Mouse (Mus musculus): Measurements from ENCODE around the gene Itprip. TPM values are rescaled to one million over a fixed set of nuclear protein-coding genes. Genes with fewer than 3 reads are reported as not detected.

Itprip gene
- 3.8 and 4.4 TPM in 2 replicates for polyA plus RNA-seq (2014; fragmentation: Nextera tagmentation; extraction: Ambion mirVana)

- peak within 1 kb of the TSS; percentile 72 for H3K4me3 ChIP-seq (ENCODE audit: low read depth, low read length)
- H3K4me2 ChIP-seq (ENCODE audit: low read depth, low read length) = peak within 1 kb of the TSS; percentile 57
- H3K36me3 ChIP-seq (ENCODE audit: control insufficient read depth, insufficient read depth, low read length) = no peaks in the 10 kb centered on the region
- WGBS = under 1% methylated on average over 48 of the region's 48 CpGs
- peak within 1 kb of the TSS; percentile 64 for H3K9ac ChIP-seq (replicated peaks; ENCODE audit: low read depth, low read length)
- H3K27ac ChIP-seq (ENCODE audit: low read depth, low read length) = peak within 1 kb of the TSS; percentile 76
- peak; percentile 82 for ATAC-seq (ENCODE audit: low read depth)
- H3K9me3 ChIP-seq (ENCODE audit: control insufficient read depth, low read length) = no peaks in the 10 kb centered on the region
- no peaks in the 10 kb centered on the region for H3K27me3 ChIP-seq (ENCODE audit: control insufficient read depth, insufficient read depth, low read length)
- H3K4me1 ChIP-seq (ENCODE audit: control insufficient read depth, insufficient read depth, low read length) = peaks cover 11% of the 10 kb centered on the region
Measured at GRCm38 (mm10) chr19:47919126-47919965, at the start of gene Itprip, which contains the start of gene Cfap43. Itprip (minus strand) TSS chr19:47919299. Cfap43 (minus strand) TSS chr19:47919287.

- no peak for ATAC-seq (ENCODE audit: low read depth)
- 50% methylated on average over 13 of the region's 13 CpGs for WGBS
Measured at GRCm38 (mm10) chr19:47958181-47958580, 39.1 kb upstream of the Itprip start.

GRCm38 (mm10) chr19:47953169-47953568 lies 34.1 kb upstream of the Itprip start:
- H3K4me1 ChIP-seq (ENCODE audit: control insufficient read depth, insufficient read depth, low read length) = no peaks in the 10 kb centered on the region
- no peak for ATAC-seq (ENCODE audit: low read depth)
- no peak overlapping the region for H3K9ac ChIP-seq (replicated peaks; ENCODE audit: low read depth, low read length)
- no peaks in the 10 kb centered on the region for H3K36me3 ChIP-seq (ENCODE audit: control insufficient read depth, insufficient read depth, low read length)
- no peaks in the 10 kb centered on the region for H3K9me3 ChIP-seq (ENCODE audit: control insufficient read depth, low read length)
- H3K27ac ChIP-seq (ENCODE audit: low read depth, low read length) = no peak overlapping the region
- WGBS = 49% methylated on average over 9 of the region's 9 CpGs
- no peaks in the 10 kb centered on the region for H3K27me3 ChIP-seq (ENCODE audit: control insufficient read depth, insufficient read depth, low read length)
- no peak overlapping the region for H3K4me3 ChIP-seq (ENCODE audit: low read depth, low read length)
- H3K4me2 ChIP-seq (ENCODE audit: low read depth, low read length) = no peak overlapping the region

More at GRCm38 (mm10) chr19:47958181-47958580, 39.1 kb upstream of the Itprip start:
- Histone ChIP-seq H3K9me3 (ENCODE audit: control insufficient read depth, low read length) (no peaks in the 10 kb centered on the region), H3K9ac (replicated peaks; ENCODE audit: low read depth, low read length) (no peak overlapping the region), H3K4me3 (ENCODE audit: low read depth, low read length) (no peak overlapping the region), H3K4me1 (ENCODE audit: control insufficient read depth, insufficient read depth, low read length) (no peaks in the 10 kb centered on the region), H3K27me3 (ENCODE audit: control insufficient read depth, insufficient read depth, low read length) (no peaks in the 10 kb centered on the region), H3K36me3 (ENCODE audit: control insufficient read depth, insufficient read depth, low read length) (no peaks in the 10 kb centered on the region), H3K4me2 (ENCODE audit: low read depth, low read length) (no peak overlapping the region), H3K27ac (ENCODE audit: low read depth, low read length) (no peak overlapping the region)

- no peak for ATAC-seq (ENCODE audit: low read depth)
- WGBS = 94% methylated on average over 7 of the region's 7 CpGs
Measured at GRCm38 (mm10) chr19:47950946-47951345, 31.8 kb upstream of the Itprip start.

GRCm38 (mm10) chr19:47946821-47947465 lies 27.8 kb upstream of the Itprip start:
- Histone ChIP-seq H3K9me3 (ENCODE audit: control insufficient read depth, low read length) (no peaks in the 10 kb centered on the region), H3K27ac (ENCODE audit: low read depth, low read length) (no peak overlapping the region), H3K4me1 (ENCODE audit: control insufficient read depth, insufficient read depth, low read length) (no peaks in the 10 kb centered on the region), H3K9ac (replicated peaks; ENCODE audit: low read depth, low read length) (no peak overlapping the region; the same call in 1 of the 2 replicates), H3K4me3 (ENCODE audit: low read depth, low read length) (no peak overlapping the region), H3K4me2 (ENCODE audit: low read depth, low read length) (0 out of 2 replicates have a peak overlapping the region, but pooled peaks have one; percentile 2), H3K27me3 (ENCODE audit: control insufficient read depth, insufficient read depth, low read length) (no peaks in the 10 kb centered on the region), H3K36me3 (ENCODE audit: control insufficient read depth, insufficient read depth, low read length) (no peaks in the 10 kb centered on the region)
- no peak for ATAC-seq (ENCODE audit: low read depth)
- 56% methylated on average over 23 of the region's 23 CpGs for WGBS

More at GRCm38 (mm10) chr19:47950946-47951345, 31.8 kb upstream of the Itprip start:
- no peaks in the 10 kb centered on the region for H3K36me3 ChIP-seq (ENCODE audit: control insufficient read depth, insufficient read depth, low read length)
- H3K4me1 ChIP-seq (ENCODE audit: control insufficient read depth, insufficient read depth, low read length) = no peaks in the 10 kb centered on the region
- no peak overlapping the region for H3K4me3 ChIP-seq (ENCODE audit: low read depth, low read length)
- H3K4me2 ChIP-seq (ENCODE audit: low read depth, low read length) = no peak overlapping the region
- H3K9ac ChIP-seq (replicated peaks; ENCODE audit: low read depth, low read length) = no peak overlapping the region
- H3K27me3 ChIP-seq (ENCODE audit: control insufficient read depth, insufficient read depth, low read length) = no peaks in the 10 kb centered on the region
- H3K9me3 ChIP-seq (ENCODE audit: control insufficient read depth, low read length) = no peaks in the 10 kb centered on the region
- no peak overlapping the region for H3K27ac ChIP-seq (ENCODE audit: low read depth, low read length)

- H3K27me3 ChIP-seq (ENCODE audit: control insufficient read depth, insufficient read depth, low read length) = no peaks in the 10 kb centered on the region
- no peak overlapping the region for H3K9ac ChIP-seq (replicated peaks; ENCODE audit: low read depth, low read length)
- H3K9me3 ChIP-seq (ENCODE audit: control insufficient read depth, low read length) = no peaks in the 10 kb centered on the region
- no peak overlapping the region for H3K4me2 ChIP-seq (ENCODE audit: low read depth, low read length)
- WGBS = 86% methylated on average over 6 of the region's 6 CpGs
- H3K36me3 ChIP-seq (ENCODE audit: control insufficient read depth, insufficient read depth, low read length) = no peaks in the 10 kb centered on the region
- H3K27ac ChIP-seq (ENCODE audit: low read depth, low read length) = no peak overlapping the region
- H3K4me3 ChIP-seq (ENCODE audit: low read depth, low read length) = no peak overlapping the region
- no peaks in the 10 kb centered on the region for H3K4me1 ChIP-seq (ENCODE audit: control insufficient read depth, insufficient read depth, low read length)
- ATAC-seq (ENCODE audit: low read depth) = no peak
Measured at GRCm38 (mm10) chr19:47939361-47939760, 20.3 kb upstream of the Itprip start.

- Histone ChIP-seq H3K4me2 (ENCODE audit: low read depth, low read length) (peak within 1 kb of the TSS; percentile 75), H3K4me3 (ENCODE audit: low read depth, low read length) (peak within 1 kb of the TSS; percentile 33), H3K4me1 (ENCODE audit: control insufficient read depth, insufficient read depth, low read length) (no peaks in the 10 kb centered on the region), H3K9me3 (ENCODE audit: control insufficient read depth, low read length) (no peaks in the 10 kb centered on the region), H3K9ac (replicated peaks; ENCODE audit: low read depth, low read length) (peak within 1 kb of the TSS; percentile 26; the same call in 1 of the 2 replicates), H3K36me3 (ENCODE audit: control insufficient read depth, insufficient read depth, low read length) (no peaks in the 10 kb centered on the region), H3K27me3 (ENCODE audit: control insufficient read depth, insufficient read depth, low read length) (no peaks in the 10 kb centered on the region), H3K27ac (ENCODE audit: low read depth, low read length) (no peak within 1 kb of the TSS)
- peak; percentile 91 for ATAC-seq (ENCODE audit: low read depth)
- WGBS = 4% methylated on average over 41 of the region's 41 CpGs
Measured at GRCm38 (mm10) chr19:47937443-47938406, 18.6 kb upstream of the Itprip start, which contains the start of gene Cfap58. Cfap58 (plus strand) TSS chr19:47937675.

- Histone ChIP-seq H3K9ac (replicated peaks; ENCODE audit: low read depth, low read length) (peak overlapping the region; percentile 26; the same call in 1 of the 2 replicates), H3K4me2 (ENCODE audit: low read depth, low read length) (peak overlapping the region; percentile 75), H3K9me3 (ENCODE audit: control insufficient read depth, low read length) (no peaks in the 10 kb centered on the region), H3K27me3 (ENCODE audit: control insufficient read depth, insufficient read depth, low read length) (no peaks in the 10 kb centered on the region), H3K4me3 (ENCODE audit: low read depth, low read length) (peak overlapping the region; percentile 33), H3K4me1 (ENCODE audit: control insufficient read depth, insufficient read depth, low read length) (no peaks in the 10 kb centered on the region), H3K27ac (ENCODE audit: low read depth, low read length) (no peak overlapping the region), H3K36me3 (ENCODE audit: control insufficient read depth, insufficient read depth, low read length) (no peaks in the 10 kb centered on the region)
- ATAC-seq (ENCODE audit: low read depth) = no peak
- WGBS = 56% methylated on average over 9 of the region's 9 CpGs
Measured at GRCm38 (mm10) chr19:47936938-47937337, 17.8 kb upstream of the Itprip start.
